Comparison of ENCODE assay signal across 16 mouse cellular contexts in the genomic region with DNA sequence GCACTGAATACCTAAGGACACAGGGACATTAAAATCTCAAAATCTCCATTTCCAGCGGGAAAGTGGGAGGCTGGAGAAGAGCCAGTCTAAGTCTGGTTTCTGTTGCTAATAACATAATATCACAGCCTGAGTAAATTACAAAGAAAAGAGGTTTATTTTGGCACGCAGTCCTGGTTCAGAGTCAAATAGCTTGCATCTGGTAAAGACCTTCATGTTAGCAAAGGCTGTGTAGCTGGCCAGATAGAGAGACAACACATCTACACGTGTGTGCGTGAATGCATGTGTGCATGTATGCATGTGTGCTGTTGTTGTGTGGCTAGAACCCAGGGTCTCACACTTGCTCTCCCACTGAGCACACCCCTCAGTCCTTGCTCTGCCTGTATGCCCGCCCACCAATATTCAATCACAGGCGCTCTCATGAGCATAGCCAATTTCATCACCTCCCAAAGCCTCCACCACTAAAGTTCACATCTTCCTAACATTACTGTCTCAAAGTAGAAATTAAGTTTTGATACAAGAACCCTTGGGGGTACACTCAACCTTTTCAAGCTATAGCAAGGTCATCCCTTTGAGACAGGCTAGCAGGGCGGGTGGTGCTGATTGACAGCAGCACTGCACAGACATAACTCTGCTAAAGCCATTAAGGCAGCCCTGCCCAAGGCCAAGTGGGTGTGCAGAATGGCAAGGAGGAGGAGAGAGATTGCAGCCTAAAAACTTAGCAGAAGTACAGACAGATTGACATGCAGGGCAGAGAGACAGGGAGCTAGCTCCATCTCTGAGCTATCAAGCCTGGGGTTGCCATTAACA.
DNase-seq lines count a peak whose midpoint lies in the region; ATAC-seq and TF ChIP-seq lines count a peak whose summit lies in the region.
"Had no signal": no experiment of that assay in that cellular context is flagged by ENCODE, and none has a peak within 500 bp of the region (broad histone marks: within the 10 kb centered on the region; RNA-seq: fewer than 3 reads in every experiment).

No protein-coding gene starts in this region.

- no peak overlapping the region for H3K4me2 ChIP-seq in forebrain, embryonic 14.5 days (ENCODE audit: low read length)
- no peak overlapping the region for H3K4me2 ChIP-seq in forebrain, embryonic 16.5 days (ENCODE audit: low read length)
- H3K4me2 ChIP-seq in lung, embryonic 14.5 days = no peak overlapping the region
- H3K4me2 ChIP-seq in hindbrain, postnatal 0 days (ENCODE audit: low read depth, low read length) = no peak overlapping the region
- H3K4me2 ChIP-seq: intestine, embryonic 15.5 days had no signal

- peak; percentile 8 for DNase-seq in forebrain, embryonic 14.5 days (ENCODE audit: low spot score)
- no peak for DNase-seq in lung, embryonic 14.5 days
- no peak for DNase-seq in lung, adult 18-20 months
- no peak for DNase-seq in heart, embryonic 10.5 days (ENCODE audit: low spot score)
- DNase-seq in kidney, postnatal 14 days = peak; percentile 26
- DNase-seq in hindbrain, postnatal 0 days (ENCODE audit: low spot score) = no peak
- no peak for DNase-seq in embryo, embryonic 9.5 days (ENCODE audit: extremely low spot score)
- DNase-seq: adrenal gland, postnatal 36 days; cerebellum, postnatal 36 days; layer of hippocampus, postnatal 36 days; liver; lung, postnatal 10 days; midbrain, embryonic 14.5 days had no signal

- no peak overlapping the region for H3K27ac ChIP-seq in forebrain, embryonic 14.5 days (ENCODE audit: low read depth, low read length)
- H3K27ac ChIP-seq in forebrain, embryonic 16.5 days (ENCODE audit: low read length) = no peak overlapping the region
- no peak overlapping the region for H3K27ac ChIP-seq in lung, embryonic 14.5 days (ENCODE audit: low read depth)
- peak overlapping the region; percentile 60; the same call in 1 of the 2 replicates for H3K27ac ChIP-seq in heart, embryonic 10.5 days
- H3K27ac ChIP-seq in hindbrain, postnatal 0 days = no peak overlapping the region
- H3K27ac ChIP-seq: neural tube, embryonic 13.5 days had no signal

- 79% methylated on average over 7 of the region's 7 CpGs for WGBS in forebrain, embryonic 14.5 days
- 69% methylated on average over 7 of the region's 7 CpGs for WGBS in forebrain, embryonic 16.5 days
- WGBS in lung, embryonic 14.5 days = 80% methylated on average over 7 of the region's 7 CpGs
- WGBS in heart, embryonic 10.5 days = 71% methylated on average over 7 of the region's 7 CpGs
- WGBS in hindbrain, postnatal 0 days = 80% methylated on average over 7 of the region's 7 CpGs

- no peak overlapping the region for H3K4me3 ChIP-seq in forebrain, embryonic 14.5 days (ENCODE audit: low read depth, low read length)
- no peak overlapping the region for H3K4me3 ChIP-seq in forebrain, embryonic 16.5 days (replicated peaks; ENCODE audit: low read length)
- no peak overlapping the region for H3K4me3 ChIP-seq in lung, embryonic 14.5 days (ENCODE audit: low read depth, low read length)
- no peak overlapping the region for H3K4me3 ChIP-seq in heart, embryonic 10.5 days
- H3K4me3 ChIP-seq in hindbrain, postnatal 0 days (ENCODE audit: low read length) = no peak overlapping the region
- H3K4me3 ChIP-seq: intestine, embryonic 15.5 days; neural tube, embryonic 13.5 days had no signal

- 0 out of 2 replicates have a peak overlapping the region, but pooled peaks have one; percentile 13 for H3K9ac ChIP-seq in forebrain, embryonic 14.5 days (ENCODE audit: low read length)
- no peak overlapping the region for H3K9ac ChIP-seq in forebrain, embryonic 16.5 days (replicated peaks; ENCODE audit: low read depth, low read length)
- no peak overlapping the region for H3K9ac ChIP-seq in lung, embryonic 14.5 days
- H3K9ac ChIP-seq in hindbrain, postnatal 0 days (replicated peaks; ENCODE audit: low read length) = no peak overlapping the region
- H3K9ac ChIP-seq: intestine, embryonic 15.5 days; neural tube, embryonic 13.5 days had no signal

- no peaks in the 10 kb centered on the region for H3K9me3 ChIP-seq in forebrain, embryonic 14.5 days (replicated peaks; ENCODE audit: control insufficient read depth, low read length)
- H3K9me3 ChIP-seq in forebrain, embryonic 16.5 days (ENCODE audit: control insufficient read depth, low read length) = no peaks in the 10 kb centered on the region
- no peaks in the 10 kb centered on the region for H3K9me3 ChIP-seq in lung, embryonic 14.5 days (ENCODE audit: low read depth, low read length)
- no peaks in the 10 kb centered on the region for H3K9me3 ChIP-seq in heart, embryonic 10.5 days
- H3K9me3 ChIP-seq in hindbrain, postnatal 0 days (ENCODE audit: low read length) = no peaks in the 10 kb centered on the region
- H3K9me3 ChIP-seq: intestine, embryonic 15.5 days; neural tube, embryonic 13.5 days had no signal

- no peaks in the 10 kb centered on the region for H3K27me3 ChIP-seq in forebrain, embryonic 14.5 days (replicated peaks; ENCODE audit: control insufficient read depth, insufficient read depth, low read length)
- H3K27me3 ChIP-seq in forebrain, embryonic 16.5 days (replicated peaks; ENCODE audit: control insufficient read depth, insufficient read depth, low read length) = no peaks in the 10 kb centered on the region
- H3K27me3 ChIP-seq in lung, embryonic 14.5 days (ENCODE audit: insufficient read depth, low read length) = no peaks in the 10 kb centered on the region
- no peaks in the 10 kb centered on the region for H3K27me3 ChIP-seq in heart, embryonic 10.5 days (ENCODE audit: insufficient read depth, poor library complexity, severe bottlenecking)
- no peaks in the 10 kb centered on the region for H3K27me3 ChIP-seq in hindbrain, postnatal 0 days (ENCODE audit: insufficient read depth, low read length)
- H3K27me3 ChIP-seq: intestine, embryonic 15.5 days; neural tube, embryonic 13.5 days had no signal

- peaks cover 11% of the 10 kb centered on the region for H3K4me1 ChIP-seq in forebrain, embryonic 14.5 days (ENCODE audit: control insufficient read depth, insufficient read depth, low read length)
- peaks cover 10% of the 10 kb centered on the region for H3K4me1 ChIP-seq in forebrain, embryonic 16.5 days (replicated peaks; ENCODE audit: control insufficient read depth, insufficient read depth, low read length)
- H3K4me1 ChIP-seq in lung, embryonic 14.5 days (ENCODE audit: insufficient read depth) = no peaks in the 10 kb centered on the region; the same call in 1 of the 2 replicates
- H3K4me1 ChIP-seq in heart, embryonic 10.5 days = peaks cover 30% of the 10 kb centered on the region
- no peaks in the 10 kb centered on the region for H3K4me1 ChIP-seq in hindbrain, postnatal 0 days (ENCODE audit: insufficient read depth, low read length)

- ATAC-seq in forebrain, embryonic 14.5 days = no peak
- no peak for ATAC-seq in forebrain, embryonic 16.5 days
- ATAC-seq in lung, embryonic 14.5 days (ENCODE audit: insufficient read depth) = peak; percentile 44; the same call in 1 of the 2 replicates
- no peak for ATAC-seq in hindbrain, postnatal 0 days
- ATAC-seq: intestine, embryonic 15.5 days had no signal

- H3K36me3 ChIP-seq in forebrain, embryonic 14.5 days (ENCODE audit: control insufficient read depth, insufficient read depth, low read length) = no peaks in the 10 kb centered on the region
- H3K36me3 ChIP-seq in forebrain, embryonic 16.5 days (ENCODE audit: control insufficient read depth, insufficient read depth) = no peaks in the 10 kb centered on the region
- no peaks in the 10 kb centered on the region for H3K36me3 ChIP-seq in lung, embryonic 14.5 days (ENCODE audit: insufficient read depth)
- H3K36me3 ChIP-seq in heart, embryonic 10.5 days = no peaks in the 10 kb centered on the region
- no peaks in the 10 kb centered on the region for H3K36me3 ChIP-seq in hindbrain, postnatal 0 days (ENCODE audit: insufficient read depth, low read length)
- H3K36me3 ChIP-seq: intestine, embryonic 15.5 days; neural tube, embryonic 13.5 days had no signal

- TF ChIP-seq CTCF in lung, embryonic 14.5 days (IDR thresholded peaks at IDR 0.05; ENCODE audit: low read depth) = no peak
- TF ChIP-seq CTCF in hindbrain, postnatal 0 days (IDR thresholded peaks at IDR 0.05; ENCODE audit: low read depth) = no peak

Comparison
In these comparisons a context has a peak if more than half of its experiments do, and no peak if none do; other contexts are left out.
1. DNase-seq: peak in forebrain, embryonic 14.5 days (single experiment) and kidney, postnatal 14 days (single experiment); none in lung, embryonic 14.5 days (single experiment), lung, adult 18-20 months (0 of 2), heart, embryonic 10.5 days (single experiment), hindbrain, postnatal 0 days (single experiment) and embryo, embryonic 9.5 days (single experiment).